Mouse (Mus musculus): ENCODE results near the gene Olfm2. TPM values are rescaled to one million over a fixed set of nuclear protein-coding genes. Genes with fewer than 3 reads are reported as not detected.

The Olfm2 gene
- polyA plus RNA-seq (2017; shearing (Covaris generic)): 0.94 TPM

DNA sequence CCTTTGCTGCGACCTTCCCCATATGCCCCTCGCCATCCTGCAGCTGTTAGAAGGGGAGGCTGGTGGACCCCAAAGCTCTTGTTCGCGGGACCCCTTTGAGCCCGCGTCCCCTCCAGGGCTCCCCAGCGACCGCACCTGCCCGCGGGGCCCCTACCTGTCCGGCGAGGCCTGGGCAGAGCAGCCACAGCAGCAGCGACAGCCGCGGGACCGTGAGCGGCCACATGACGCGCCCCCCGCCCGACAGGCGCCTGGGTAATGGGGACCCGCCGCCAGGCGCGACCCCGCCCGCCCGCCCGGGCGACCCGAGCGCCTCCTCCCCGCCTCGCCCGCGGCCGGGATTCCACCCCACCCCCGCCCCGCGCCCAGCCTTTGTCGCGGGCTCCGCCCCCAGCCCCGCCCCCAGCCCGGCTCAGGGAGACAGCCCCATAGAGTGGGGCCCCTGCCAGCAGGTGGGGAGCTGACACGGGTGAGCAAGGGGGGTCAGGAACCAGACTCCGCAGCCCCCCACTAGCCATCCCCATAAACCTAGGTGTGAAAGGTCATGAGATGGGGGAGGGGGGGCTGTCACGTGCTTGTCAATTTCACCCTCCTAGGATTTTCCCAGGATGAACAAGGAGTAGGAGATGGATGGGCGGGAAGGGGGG is at the start of gene Olfm2:
Gene Olfm2 (minus strand): TSS at position 333 of the 644 bp plus-strand sequence.

DNA sequence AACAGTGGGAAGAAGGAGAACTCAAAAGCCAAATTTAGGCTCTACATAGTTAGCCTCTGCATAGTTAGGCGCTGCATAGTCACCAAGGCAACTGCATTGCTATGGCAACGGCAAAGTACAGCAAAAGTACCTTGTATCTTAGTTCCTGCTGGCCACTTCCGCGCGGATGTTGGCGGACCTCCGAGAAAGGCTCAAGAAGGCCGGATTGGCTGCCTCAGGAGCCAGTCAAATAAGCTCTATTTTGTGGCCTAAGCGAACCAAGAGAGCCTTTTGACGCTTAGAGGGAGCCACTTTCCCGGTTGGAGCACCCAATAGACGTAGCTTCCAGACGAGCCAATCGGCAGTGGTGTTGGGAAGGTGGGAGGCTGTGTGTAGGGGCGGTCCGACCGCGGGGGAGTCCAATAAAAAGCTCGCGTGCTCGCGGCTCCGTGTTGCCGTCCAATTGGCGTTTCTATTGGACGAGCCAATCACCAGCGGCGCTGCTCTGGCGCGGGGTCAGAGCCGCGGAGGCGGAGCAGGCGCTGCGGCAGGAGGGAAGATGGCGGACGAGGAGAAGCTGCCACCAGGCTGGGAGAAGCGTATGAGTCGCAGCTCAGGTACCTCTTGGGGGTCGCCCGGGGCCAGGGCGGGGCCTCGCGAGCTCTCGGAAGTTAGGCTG is 94.4 kb downstream of the Olfm2 start, which contains the start of gene Pin1:
Gene Pin1 (plus strand): TSS at position 494 of the 658 bp plus-strand sequence.

DNA sequence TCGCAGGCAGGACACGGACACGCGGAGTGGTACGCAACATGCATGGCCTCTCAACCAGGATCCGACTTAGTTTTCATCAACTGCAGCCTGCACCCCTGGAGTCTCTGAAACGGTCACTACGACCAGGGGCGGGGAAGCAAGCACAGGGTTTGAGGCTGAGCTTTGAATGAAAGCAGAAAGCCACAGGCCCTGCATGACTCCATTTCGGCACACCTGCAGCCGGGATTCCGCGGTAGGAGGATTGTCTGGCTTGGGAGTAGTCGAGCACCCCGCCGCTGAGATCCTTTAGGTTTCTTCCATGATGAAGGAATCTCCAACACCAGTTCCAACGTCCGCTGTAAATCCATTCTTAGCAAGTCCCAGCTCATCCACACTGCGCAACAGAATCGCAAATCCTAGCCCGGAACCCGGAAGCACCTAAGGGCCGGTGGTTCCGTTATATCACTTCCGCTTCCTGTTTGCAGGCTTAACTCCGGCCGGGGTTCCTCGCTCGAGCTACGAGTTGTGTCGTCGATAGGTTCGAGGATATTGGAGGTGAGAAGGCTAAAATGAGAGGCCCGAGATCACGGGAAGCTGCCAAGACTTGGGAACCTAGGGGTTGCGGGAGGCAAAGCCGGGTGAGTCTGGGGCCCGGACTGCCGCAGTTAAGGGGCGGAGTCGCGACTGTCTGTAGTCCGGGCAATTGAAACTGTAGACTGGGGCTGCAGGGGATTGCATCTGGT is 101.6 kb downstream of the Olfm2 start, which contains the start of gene Fbxl12:
Gene Fbxl12 (minus strand): TSS at position 408 of the 722 bp plus-strand sequence.

DNA sequence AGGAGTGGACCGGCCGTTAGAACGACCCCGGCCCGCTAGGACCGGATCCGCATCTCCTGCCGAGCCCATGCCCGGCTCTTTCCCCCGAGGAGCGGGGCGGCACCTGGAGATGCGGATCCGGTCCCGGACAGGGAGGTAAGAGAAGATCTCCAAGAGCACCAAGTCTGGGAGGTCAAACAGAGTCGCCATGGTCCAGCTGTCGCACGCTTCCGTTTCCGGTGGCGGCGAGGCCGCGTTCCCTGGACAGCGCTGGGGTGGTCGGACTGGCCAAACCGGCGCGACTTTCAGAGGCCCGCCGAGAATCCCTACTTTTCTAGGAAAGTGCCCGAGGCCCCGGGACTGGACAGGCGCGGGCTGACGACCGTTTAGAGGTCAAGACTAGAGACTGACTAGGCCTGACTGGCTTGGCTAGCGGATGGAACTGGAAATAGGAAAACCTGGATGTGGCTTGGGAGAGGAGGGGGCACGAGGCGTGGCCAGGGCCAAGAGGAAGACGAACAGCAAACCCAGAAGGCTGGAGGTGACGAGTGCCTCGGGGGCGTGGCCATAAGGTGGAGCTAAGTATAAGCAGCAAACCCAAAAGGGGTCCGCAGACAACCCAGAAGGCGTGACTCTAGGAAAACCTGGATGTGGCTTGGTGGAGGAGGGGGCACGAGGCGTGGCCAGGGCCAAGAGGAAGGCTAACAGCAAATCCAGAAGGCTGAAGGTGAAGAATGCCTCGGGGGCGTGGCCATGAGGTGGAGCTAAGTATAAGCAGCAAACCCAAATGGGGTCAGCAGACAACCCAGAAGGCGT is 103.9 kb downstream of the Olfm2 start, which contains the start of gene Ubl5:
Gene Ubl5 (plus strand): TSS at position 778 of the 795 bp plus-strand sequence.

Other genes starting within 250 kb of the Olfm2 start
- gene Zfp266, start 224.9 kb downstream of the Olfm2 start, polyA plus RNA-seq (2017; shearing (Covaris generic)): 42.4 TPM
- 18.4 TPM for gene Zfp846, start 165.1 kb downstream of the Olfm2 start, polyA plus RNA-seq (2017; shearing (Covaris generic))
- 377 TPM for gene Ubl5, start 103.5 kb downstream of the Olfm2 start, polyA plus RNA-seq (2017; shearing (Covaris generic))
- 80.7 TPM for gene Fbxl12, start 101.6 kb downstream of the Olfm2 start, polyA plus RNA-seq (2017; shearing (Covaris generic))
- gene Pin1, start 94.3 kb downstream of the Olfm2 start, polyA plus RNA-seq (2017; shearing (Covaris generic)): 27.9 TPM
- gene Col5a3, start 68.7 kb upstream of the Olfm2 start, polyA plus RNA-seq (2017; shearing (Covaris generic)): 0.72 TPM
- not detected for gene Rdh8, start 72.2 kb upstream of the Olfm2 start, polyA plus RNA-seq (2017; shearing (Covaris generic))
- 64.3 TPM for gene A230050P20Rik, start 122.3 kb upstream of the Olfm2 start, polyA plus RNA-seq (2017; shearing (Covaris generic))
- gene Angptl6, start 133.4 kb upstream of the Olfm2 start, polyA plus RNA-seq (2017; shearing (Covaris generic)): 1.5 TPM
- 94.9 TPM for gene Ppan, start 141.8 kb upstream of the Olfm2 start, polyA plus RNA-seq (2017; shearing (Covaris generic))
- 278 TPM for gene Eif3g, start 152.3 kb upstream of the Olfm2 start, polyA plus RNA-seq (2017; shearing (Covaris generic))
- 116 TPM for gene Dnmt1, start 213.5 kb upstream of the Olfm2 start, polyA plus RNA-seq (2017; shearing (Covaris generic))
- 30.5 TPM for gene S1pr2, start 230.4 kb upstream of the Olfm2 start, polyA plus RNA-seq (2017; shearing (Covaris generic))